Mouse (Mus musculus): ENCODE results near the gene Mpp5. TPM values are rescaled to one million over a fixed set of nuclear protein-coding genes. Genes with fewer than 3 reads are reported as not detected.

Mpp5 gene
- polyA plus RNA-seq, 1 experiment, result 7.5 TPM

- Histone ChIP-seq H3K27ac (ENCODE audit: control insufficient read depth, insufficient read depth, low read depth, low read length) (no peak overlapping the region), H3K4me3 (ENCODE audit: control insufficient read depth, low read depth, low read length) (no peak overlapping the region), H3K27me3 (ENCODE audit: control insufficient read depth, insufficient read depth, low read length) (no peaks in the 10 kb centered on the region), H3K36me3 (ENCODE audit: control insufficient read depth, insufficient read depth, low read length) (no peaks in the 10 kb centered on the region), H3K4me1 (ENCODE audit: control insufficient read depth, insufficient read depth, low read length) (no peaks in the 10 kb centered on the region; the same call in 1 of the 2 replicates)
- TF ChIP-seq CTCF (IDR thresholded peaks at IDR 0.05; ENCODE audit: control insufficient read depth, insufficient read depth, insufficient replicate concordance, low read depth, low read length) (no peak), POLR2A (IDR thresholded peaks at IDR 0.05; ENCODE audit: control insufficient read depth, low read depth, low read length) (no peak)
These were observed 119.4 kb downstream of the Mpp5 start for GRCm38 (mm10) chr12:78868115-78868514.

DNA sequence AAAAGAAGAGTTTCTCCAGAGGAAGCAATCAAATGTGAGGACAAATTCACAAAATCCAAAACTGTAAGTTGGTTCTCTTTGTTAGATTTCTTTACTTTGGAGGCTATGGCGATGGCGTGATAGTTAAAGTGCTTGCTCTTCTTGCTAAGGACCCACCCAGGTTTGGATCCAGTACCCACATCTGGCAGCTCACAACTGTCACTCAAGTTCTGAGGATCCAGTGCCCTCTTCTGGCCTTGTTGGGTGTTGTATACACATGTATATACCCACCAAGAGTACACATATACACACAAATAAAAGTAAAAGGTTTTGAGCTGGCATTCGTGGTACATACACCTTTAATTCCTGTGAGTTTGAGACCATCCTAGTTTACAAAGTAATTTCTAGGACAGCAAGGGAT lies 125.9 kb downstream of the Mpp5 start:
- Histone ChIP-seq H3K4me3 (ENCODE audit: control insufficient read depth, low read depth, low read length) (no peak overlapping the region), H3K36me3 (ENCODE audit: control insufficient read depth, insufficient read depth, low read length) (peaks cover 2% of the 10 kb centered on the region; the same call in 1 of the 2 replicates), H3K27ac (ENCODE audit: control insufficient read depth, insufficient read depth, low read depth, low read length) (no peak overlapping the region), H3K4me1 (ENCODE audit: control insufficient read depth, insufficient read depth, low read length) (no peaks in the 10 kb centered on the region), H3K27me3 (ENCODE audit: control insufficient read depth, insufficient read depth, low read length) (no peaks in the 10 kb centered on the region)
- no peak for TF ChIP-seq POLR2A (IDR thresholded peaks at IDR 0.05; ENCODE audit: control insufficient read depth, low read depth, low read length)
- no peak for TF ChIP-seq CTCF (IDR thresholded peaks at IDR 0.05; ENCODE audit: control insufficient read depth, insufficient read depth, insufficient replicate concordance, low read depth, low read length)

DNA sequence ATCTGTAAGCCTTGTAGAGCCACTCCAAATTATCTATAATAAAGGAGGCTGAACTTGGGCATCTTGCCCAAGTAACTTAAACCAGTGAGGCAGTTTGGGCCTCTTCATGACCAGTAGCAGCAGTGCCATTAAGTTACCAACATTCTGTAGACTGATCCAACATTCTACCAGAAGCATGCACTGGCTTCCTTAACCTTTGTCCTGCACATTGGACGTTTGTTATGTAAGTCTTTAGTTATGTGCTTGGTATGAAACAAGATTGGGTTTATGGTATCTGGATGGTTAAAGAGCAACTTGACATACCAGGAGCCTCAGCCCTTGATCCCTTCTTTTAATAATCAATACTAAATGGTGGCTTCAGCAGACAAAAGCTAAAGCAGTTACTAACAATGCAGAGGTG lies 141.4 kb downstream of the Mpp5 start:
- TF ChIP-seq CTCF (IDR thresholded peaks at IDR 0.05; ENCODE audit: control insufficient read depth, insufficient read depth, insufficient replicate concordance, low read depth, low read length), result no peak
- TF ChIP-seq POLR2A (IDR thresholded peaks at IDR 0.05; ENCODE audit: control insufficient read depth, low read depth, low read length), result no peak
- Histone ChIP-seq H3K27me3 (ENCODE audit: control insufficient read depth, insufficient read depth, low read length) (no peaks in the 10 kb centered on the region), H3K27ac (ENCODE audit: control insufficient read depth, insufficient read depth, low read depth, low read length) (no peak overlapping the region), H3K4me1 (ENCODE audit: control insufficient read depth, insufficient read depth, low read length) (no peaks in the 10 kb centered on the region), H3K4me3 (ENCODE audit: control insufficient read depth, low read depth, low read length) (no peak overlapping the region), H3K36me3 (ENCODE audit: control insufficient read depth, insufficient read depth, low read length) (no peaks in the 10 kb centered on the region)

Other genes with a start within 250 kb of the Mpp5 start
- 370 and 460 TPM in 2 replicates for gene Fam71d, start 57.4 kb upstream of the Mpp5 start, polyA plus RNA-seq (2012; rRNA removed)
- gene Atp6v1d, start 112.7 kb downstream of the Mpp5 start, polyA plus RNA-seq (2012; rRNA removed), result 31.8 and 38.5 TPM in 2 replicates
- gene Eif2s1, start 112.9 kb downstream of the Mpp5 start, polyA plus RNA-seq (2012; rRNA removed), result 29.3 and 45.0 TPM in 2 replicates
- 0.22 and 0.36 TPM in 2 replicates for gene Plek2, start 158.1 kb downstream of the Mpp5 start, polyA plus RNA-seq (2012; rRNA removed)